Mouse (Mus musculus) erythroblast, embryonic 14.5 days (primary cell): ENCODE results near the gene Znrf3.

ENCODE experiments used
- GATA1 ChIP-seq: IDR thresholded peaks from 2 replicates; pipeline ENCODE4 v1.6.1; 2012; ENCODE audit warnings: low read length, inconsistent platforms, mixed read lengths
- TAL1 ChIP-seq: IDR thresholded peaks from 3 replicates; pipeline ENCODE4 v1.6.1; 2012; ENCODE audit warnings: low read length, inconsistent platforms, mixed read lengths

DNA sequence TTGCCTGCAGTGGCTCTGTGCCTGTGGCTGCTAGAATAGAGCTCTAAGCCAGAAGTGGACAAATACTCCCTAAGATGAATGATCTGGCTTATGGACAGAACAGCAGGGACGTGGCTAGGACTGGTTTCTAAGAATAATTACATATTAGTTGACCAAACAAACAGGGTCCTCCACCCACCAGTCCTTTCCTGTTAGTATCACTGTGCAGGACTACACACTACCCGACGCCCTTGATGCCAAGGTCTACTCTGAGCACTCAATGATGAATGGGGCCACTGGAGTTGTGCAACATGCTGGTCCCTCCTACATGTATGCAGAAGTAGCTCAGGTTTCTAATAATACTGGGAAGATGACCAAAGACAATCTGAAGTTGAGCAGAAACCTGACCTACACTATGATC lies 64.4 kb downstream of the Znrf3 start:
- TF ChIP-seq GATA1 (no peak), TAL1 (no peak)
